Mouse (Mus musculus): ENCODE results near the gene Lsm12. TPM values are rescaled to one million over a fixed set of nuclear protein-coding genes. Genes with fewer than 3 reads are reported as not detected.

Lsm12 gene
- total RNA-seq, 2 experiments from 2014 or later: 45.5 to 50.6 TPM

Small RNAs within 50 kb of the gene (microRNA-seq; reads per million reads assigned to microRNA genes)
- 4.6 to 5.1 reads per million in 2 experiments for gene Mir8101

Other genes starting within 250 kb of the Lsm12 start
- gene Sost, start 218.3 kb downstream of the Lsm12 start, total RNA-seq (2021): 1 to 10 TPM; 1.9 to 2.0 TPM
- not detected for gene Cfap97d1, start 201.0 kb downstream of the Lsm12 start, total RNA-seq (2021)
- 100 to 1,000 TPM; 107 to 117 TPM for gene Dusp3, start 198.3 kb downstream of the Lsm12 start, total RNA-seq (2021)
- gene Mpp3, start 156.8 kb downstream of the Lsm12 start, total RNA-seq (2021): 1 to 10 TPM; 1.4 to 1.5 TPM
- gene Cd300lg, start 143.8 kb downstream of the Lsm12 start, total RNA-seq (2021): 10 to 100 TPM; 49.0 to 52.9 TPM
- gene Mpp2, start 96.8 kb downstream of the Lsm12 start, total RNA-seq (2021): 1 to 10 TPM; 1.5 to 3.1 TPM
- not detected for gene Ppy, start 84.0 kb downstream of the Lsm12 start, total RNA-seq (2021)
- gene Pyy, start 77.5 kb downstream of the Lsm12 start, total RNA-seq (2021): not detected
- gene Nags, start 39.8 kb downstream of the Lsm12 start, total RNA-seq (2021): under 1 TPM in 1 of 2 experiments, not detected in 1; 0.13 TPM
- 10 to 100 TPM; 14.1 to 14.9 TPM for gene Tmem101, start 28.9 kb downstream of the Lsm12 start, total RNA-seq (2021)
- gene G6pc3, start 4.3 kb upstream of the Lsm12 start, total RNA-seq (2021): 10 to 100 TPM; 54.5 to 56.6 TPM
- gene Hdac5, start 44.9 kb upstream of the Lsm12 start, total RNA-seq (2021): 100 to 1,000 TPM; 115 to 117 TPM
- gene BC030867, start 63.6 kb upstream of the Lsm12 start, total RNA-seq (2021): under 1 TPM; 0.22 to 0.28 TPM
- 1 to 10 TPM; 1.2 TPM for gene Asb16, start 83.4 kb upstream of the Lsm12 start, total RNA-seq (2021)
- gene Tmub2, start 99.6 kb upstream of the Lsm12 start, total RNA-seq (2021): 10 to 100 TPM; 24.4 to 26.7 TPM
- gene Atxn7l3, start 111.3 kb upstream of the Lsm12 start, total RNA-seq (2021): 10 to 100 TPM; 19.2 to 22.6 TPM
- 10 to 100 TPM; 49.2 to 49.9 TPM for gene Ubtf, start 134.4 kb upstream of the Lsm12 start, total RNA-seq (2021)
- 1 to 10 TPM; 1.4 to 2.3 TPM for gene Slc4a1, start 180.9 kb upstream of the Lsm12 start, total RNA-seq (2021)
- under 1 TPM in 1 of 2 experiments, not detected in 1; 0.64 TPM for gene Rundc3a, start 208.1 kb upstream of the Lsm12 start, total RNA-seq (2021)
- 100 to 1,000 TPM; 187 to 194 TPM for gene Slc25a39, start 222.7 kb upstream of the Lsm12 start, total RNA-seq (2021)
- 10 to 100 TPM; 82.0 to 98.0 TPM for gene Grn, start 245.0 kb upstream of the Lsm12 start, total RNA-seq (2021)

All from heart, adult 18-20 months (tissue).